Mouse (Mus musculus) ES-E14 (cell line): ENCODE data around the gene Dnah11. TPM values are rescaled to one million over a fixed set of nuclear protein-coding genes. Genes with fewer than 3 reads are reported as not detected.

Experiments
- DNase-seq: peaks from one replicate; pipeline ENCODE4 v3.0.0-alpha.2; 2013; ENCODE audit warnings: low read depth, low spot score
- H3K27ac ChIP-seq: 2 replicates; pipeline ENCODE4 v1.5.1; 2012; ENCODE audit warnings: low read depth, mild to moderate bottlenecking, low read length, moderate library complexity, mixed read lengths; ENCODE audit not compliant: poor library complexity, insufficient read depth, severe bottlenecking
- H3K36me3 ChIP-seq: 2 replicates; pipeline ENCODE4 v1.6.1; 2012; ENCODE audit warnings: mild to moderate bottlenecking, low read length, moderate library complexity, mixed read lengths; ENCODE audit not compliant: control insufficient read depth, poor library complexity, insufficient read depth, severe bottlenecking
- H3K4me1 ChIP-seq, 2 experiments: fragments of 150-350 bp in 1 of 2; sonication (generic) in 1 of 2; 2 replicates each; pipeline ENCODE4 v1.6.1; 2012; ENCODE audit warnings: low read length in 2 of 2, mild to moderate bottlenecking in 1 of 2, mixed read lengths in 1 of 2; ENCODE audit not compliant: control insufficient read depth in 2 of 2, insufficient read depth in 2 of 2, poor library complexity in 1 of 2
- H3K4me3 ChIP-seq, 2 experiments: fragments of 150-350 bp in 1 of 2; sonication (generic) in 1 of 2; 2 replicates each; pipeline ENCODE4 v1.5.1; 2012; ENCODE audit warnings: low read length in 2 of 2, low read depth in 1 of 2, mild to moderate bottlenecking in 1 of 2, mixed read lengths in 1 of 2; ENCODE audit not compliant: insufficient read depth in 1 of 2, poor library complexity in 1 of 2, severe bottlenecking in 1 of 2
- H3K9ac ChIP-seq: 2 replicates; pipeline ENCODE4 v1.6.1; 2012; ENCODE audit warnings: low read depth, mild to moderate bottlenecking, low read length, mixed read lengths; ENCODE audit not compliant: poor library complexity, insufficient read depth, severe bottlenecking
- H3K9me3 ChIP-seq: fragments of 150-350 bp; sonication (generic); 2 replicates; pipeline ENCODE4 v1.6.1; 2012; ENCODE audit warnings: low read depth, mild to moderate bottlenecking, low read length; ENCODE audit not compliant: control insufficient read depth, insufficient read depth
- CHD2 ChIP-seq: IDR thresholded peaks from 2 replicates; pipeline ENCODE4 v1.6.1; 2014; ENCODE audit warnings: mild to moderate bottlenecking, low read depth, low read length, inconsistent platforms
- HCFC1 ChIP-seq: IDR thresholded peaks from 2 replicates; pipeline ENCODE4 v1.6.1; 2012; ENCODE audit warnings: low read length, inconsistent platforms, borderline replicate concordance; ENCODE audit not compliant: insufficient read depth
- MAFK ChIP-seq: IDR thresholded peaks from 2 replicates; pipeline ENCODE4 v1.6.1; 2014; ENCODE audit warnings: mild to moderate bottlenecking, low read depth, low read length, inconsistent platforms; ENCODE audit not compliant: insufficient read depth
- ZC3H11A ChIP-seq: IDR thresholded peaks from 2 replicates; pipeline ENCODE4 v1.6.1; 2012; ENCODE audit warnings: low read depth, mild to moderate bottlenecking, inconsistent platforms, low read length, borderline replicate concordance
- ZNF384 ChIP-seq: IDR thresholded peaks from 2 replicates; pipeline ENCODE4 v1.6.1; 2012; ENCODE audit warnings: low read depth, low read length, inconsistent platforms
- in situ Hi-C, 2 experiments: fragments of 600-800 bp; cut with MboI; formaldehyde crosslinking; loops; one replicate each; pipeline ENCODE4 v1.15.1; 2025; ENCODE audit warnings: low sequenced_read_pairs in 2 of 2, inconsistent platforms in 1 of 2; ENCODE audit not compliant: unreplicated experiment in 2 of 2
- total RNA-seq: library from RNA; depleted of rRNA; stranded (reverse); fragments of 300-350 nt; gene quantifications from 2 replicates; pipeline ENCODE4 v1.2.3, GENCODE M21; 2012

Dnah11 gene
- total RNA-seq, 1 experiment: 0.45 TPM

DNA sequence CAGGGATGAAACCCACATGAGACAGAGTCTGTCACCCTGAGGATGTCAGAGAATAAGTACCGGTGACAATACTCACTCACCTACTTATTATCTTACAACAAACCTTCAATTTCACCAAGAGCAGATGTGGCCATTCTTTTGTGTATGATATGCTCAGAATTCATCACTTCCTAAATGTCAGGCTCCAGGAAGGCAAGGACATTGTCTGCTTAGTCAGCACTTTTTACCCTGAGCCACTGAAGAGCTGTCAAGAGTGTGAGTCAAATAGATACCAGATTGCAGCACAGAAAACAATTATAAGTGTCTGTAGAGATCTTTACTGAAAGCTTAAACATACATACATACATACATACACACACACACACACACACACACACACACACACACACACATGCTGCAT, 127.2 kb downstream of the Dnah11 start:
- Histone ChIP-seq H3K4me3 (no peak overlapping the region), H3K9me3 (no peaks in the 10 kb centered on the region), H3K27ac (no peak overlapping the region), H3K36me3 (no peaks in the 10 kb centered on the region), H3K9ac (no peak overlapping the region), H3K4me1 (no peaks in the 10 kb centered on the region)
- in situ Hi-C loops: no loop called here
- DNase-seq: no peak
- TF ChIP-seq MAFK (peak; percentile 95), HCFC1 (no peak)

GRCm38 (mm10) chr12:118068785-118069184, 130.1 kb downstream of the Dnah11 start:
- Histone ChIP-seq H3K9ac (no peak overlapping the region), H3K9me3 (no peaks in the 10 kb centered on the region), H3K4me3 (no peak overlapping the region), H3K4me1 (no peaks in the 10 kb centered on the region), H3K36me3 (no peaks in the 10 kb centered on the region), H3K27ac (no peak overlapping the region)
- in situ Hi-C loops: no loop called here
- TF ChIP-seq ZC3H11A: no peak
- TF ChIP-seq MAFK: no peak
- TF ChIP-seq CHD2: no peak
- no peak for TF ChIP-seq ZNF384
- TF ChIP-seq HCFC1: no peak
- DNase-seq: no peak

GRCm38 (mm10) chr12:118062343-118062742, 136.5 kb downstream of the Dnah11 start:
- no peak overlapping the region for H3K9ac ChIP-seq
- no peak for DNase-seq
- no peak overlapping the region for H3K4me3 ChIP-seq
- no peaks in the 10 kb centered on the region for H3K36me3 ChIP-seq
- H3K27ac ChIP-seq: no peak overlapping the region
- H3K4me1 ChIP-seq: no peaks in the 10 kb centered on the region
- in situ Hi-C loops: no loop called here
- TF ChIP-seq MAFK (no peak), ZNF384 (no peak), CHD2 (no peak), ZC3H11A (no peak), HCFC1 (no peak)
- no peaks in the 10 kb centered on the region for H3K9me3 ChIP-seq

DNA sequence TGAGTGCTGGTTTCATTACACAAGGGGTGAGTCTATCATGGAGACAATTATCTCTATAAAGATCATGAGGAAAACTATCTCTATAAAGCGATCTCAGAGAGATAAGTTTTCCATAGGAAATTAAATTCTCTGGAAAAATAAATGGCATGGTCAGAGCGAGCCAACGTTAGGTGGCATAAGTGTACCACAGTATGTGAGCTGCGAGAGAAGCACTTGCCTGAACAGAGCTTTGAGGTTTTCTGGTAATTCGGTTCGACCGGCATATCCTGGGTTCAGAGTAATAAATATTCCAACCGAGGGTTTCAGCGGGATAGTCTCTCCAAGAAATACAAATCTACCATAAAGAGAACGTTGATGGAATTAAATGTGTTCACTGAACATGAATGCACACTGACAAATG, 142.0 kb downstream of the Dnah11 start:
- Histone ChIP-seq H3K4me3 (no peak overlapping the region), H3K9ac (no peak overlapping the region), H3K4me1 (no peaks in the 10 kb centered on the region), H3K36me3 (no peaks in the 10 kb centered on the region), H3K27ac (no peak overlapping the region), H3K9me3 (no peaks in the 10 kb centered on the region)
- in situ Hi-C loops: no loop called here
- no peak for DNase-seq
- TF ChIP-seq MAFK: no peak

DNA sequence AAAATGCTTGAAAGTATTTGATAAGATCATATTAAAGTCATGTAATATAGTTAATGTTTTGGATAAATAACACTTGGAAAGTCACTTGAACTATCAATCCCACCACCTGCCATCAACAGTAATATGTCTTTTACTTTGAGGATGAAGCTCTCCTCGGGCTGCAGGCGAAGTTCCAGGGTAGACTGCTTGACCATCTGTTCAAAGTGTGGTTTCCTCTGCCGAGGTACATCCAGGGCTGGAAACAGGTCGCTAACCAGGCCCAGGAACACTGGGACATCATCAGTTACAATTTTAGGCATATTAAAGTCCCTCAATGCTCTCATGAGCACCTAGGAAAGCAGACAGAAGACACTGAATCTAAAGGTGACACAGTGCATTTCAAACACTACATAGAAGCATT, 153.5 kb downstream of the Dnah11 start:
- Histone ChIP-seq H3K4me3 (no peak overlapping the region), H3K27ac (no peak overlapping the region), H3K4me1 (no peaks in the 10 kb centered on the region), H3K36me3 (no peaks in the 10 kb centered on the region), H3K9ac (no peak overlapping the region), H3K9me3 (no peaks in the 10 kb centered on the region)
- TF ChIP-seq HCFC1: no peak
- TF ChIP-seq ZC3H11A: no peak
- no peak for TF ChIP-seq ZNF384
- in situ Hi-C loops: no loop called here
- DNase-seq: no peak
